Mouse (Mus musculus): Measurements from ENCODE around the gene Gm20388. TPM values are rescaled to one million over a fixed set of nuclear protein-coding genes. Genes with fewer than 3 reads are reported as not detected.
"Not testable (repeated sequence)": the region's sequence is repeated elsewhere in the genome, so short reads cannot be mapped to it uniquely, and the experiment has no call there.

Gm20388 gene
- total RNA-seq, 1 experiment from 2014 or later: 35.7 TPM

GRCm38 (mm10) chr8:122616181-122616905, 2705.7 kb downstream of the Gm20388 start:
- ATAC-seq (replicated peaks; ENCODE audit: low read depth, poor library complexity, severe bottlenecking): no peak

GRCm38 (mm10) chr8:122617947-122618546, 2707.4 kb downstream of the Gm20388 start:
- peak; percentile 70 for ATAC-seq (replicated peaks; ENCODE audit: low read depth, poor library complexity, severe bottlenecking)

DNA sequence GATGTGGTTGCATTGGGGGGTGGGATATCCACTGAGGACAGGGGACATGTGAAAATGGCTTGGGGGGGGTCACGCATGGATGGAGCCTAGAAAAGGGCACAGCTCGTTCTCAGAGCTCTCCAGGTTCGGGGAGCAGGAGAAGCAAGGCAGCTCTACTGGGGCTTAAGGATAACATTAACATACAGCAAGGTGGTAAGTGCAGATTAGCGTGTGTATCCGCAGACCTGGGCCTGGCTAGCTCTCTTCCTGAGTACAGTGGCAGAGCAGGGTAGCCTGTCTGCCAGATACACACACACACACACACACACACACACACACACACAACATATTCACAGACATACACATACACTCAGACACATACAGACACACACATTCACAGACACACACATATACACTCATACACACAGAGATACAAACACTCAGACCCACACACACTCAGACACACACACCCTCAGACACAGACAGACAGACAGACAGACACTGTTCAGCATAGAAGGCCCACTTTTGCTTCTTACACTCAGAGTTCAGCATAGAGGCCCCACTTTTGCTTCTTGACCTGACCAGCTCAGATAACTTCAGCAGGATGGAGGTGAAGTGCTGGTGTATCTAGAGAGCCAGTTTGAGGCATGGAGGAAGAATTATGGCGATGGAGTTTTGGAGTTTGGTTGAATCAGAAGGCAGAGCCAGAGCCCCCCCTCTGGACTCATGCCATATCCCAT, 2708.2 kb downstream of the Gm20388 start:
- no peak for ATAC-seq (replicated peaks; ENCODE audit: low read depth, poor library complexity, severe bottlenecking)

DNA sequence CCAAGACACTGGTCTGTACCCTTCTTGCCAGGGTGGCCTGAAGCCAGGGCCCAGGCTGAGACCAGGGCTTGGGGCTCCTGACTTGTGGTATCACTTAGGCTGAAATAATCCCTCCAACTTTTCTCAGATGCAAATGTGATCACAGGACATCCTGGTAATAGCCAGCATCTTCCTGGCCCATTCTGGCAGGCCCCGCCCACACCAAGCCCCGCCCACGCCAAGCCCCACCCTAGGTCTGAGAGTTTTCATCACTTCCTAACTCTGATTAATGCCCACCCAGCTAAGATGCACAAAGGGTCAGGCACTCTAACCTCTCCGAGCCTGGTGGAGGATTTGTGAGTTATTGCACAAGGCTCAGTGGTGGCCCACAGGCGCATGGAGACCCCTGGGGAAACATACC, 2709.8 kb downstream of the Gm20388 start:
- no peak for ATAC-seq (replicated peaks; ENCODE audit: low read depth, poor library complexity, severe bottlenecking)

DNA sequence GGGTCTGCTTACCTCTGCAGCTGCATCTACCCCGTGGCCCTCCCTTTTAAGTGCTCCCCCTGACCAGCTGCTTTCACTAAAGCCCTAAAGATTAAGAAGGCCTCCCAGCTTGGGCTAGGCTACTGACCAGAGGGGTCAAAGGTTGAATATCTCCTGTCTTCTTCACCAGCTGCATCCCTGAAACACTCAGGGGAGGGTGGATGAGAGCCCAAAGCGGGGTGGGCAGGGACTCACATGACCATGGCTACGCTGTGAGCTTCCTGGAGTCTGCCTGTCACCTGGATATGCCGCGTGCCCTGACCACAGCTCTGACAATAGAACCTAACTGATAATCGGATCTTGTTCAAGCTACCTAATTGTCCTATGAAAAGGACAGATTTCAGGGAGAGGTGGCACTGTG, 2712.1 kb downstream of the Gm20388 start, which contains the start of gene Pabpn1l:
Gene Pabpn1l, minus strand, starts transcription at position 13 of the 400 bp plus-strand sequence.
- ATAC-seq (replicated peaks; ENCODE audit: low read depth, poor library complexity, severe bottlenecking): no peak

- no peak for ATAC-seq (replicated peaks; ENCODE audit: low read depth, poor library complexity, severe bottlenecking)
Observed at GRCm38 (mm10) chr8:122623844-122624642, 2713.4 kb downstream of the Gm20388 start.

- no peak for ATAC-seq (replicated peaks; ENCODE audit: low read depth, poor library complexity, severe bottlenecking)
Observed at GRCm38 (mm10) chr8:122624653-122625052, 2714.0 kb downstream of the Gm20388 start.

DNA sequence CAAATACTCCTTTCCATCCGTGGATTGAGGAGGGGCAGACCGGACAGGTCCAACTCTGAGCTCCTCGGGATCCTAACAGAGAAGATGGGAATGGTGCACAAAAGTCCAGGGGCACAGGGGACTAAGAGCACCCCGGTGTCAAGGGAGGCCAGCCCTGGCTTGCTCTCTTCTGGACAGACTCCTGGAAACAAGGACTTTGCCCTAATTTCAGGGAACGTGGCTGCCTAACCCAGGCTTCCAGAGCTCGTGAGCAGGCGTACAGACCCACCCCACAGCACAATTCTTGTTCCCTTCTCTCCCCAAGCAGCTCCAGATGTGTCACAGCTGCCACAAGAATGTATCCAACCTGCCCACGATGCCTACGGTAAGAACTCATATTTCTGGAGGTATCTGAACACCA, 2715.2 kb downstream of the Gm20388 start:
- no peak for ATAC-seq (replicated peaks; ENCODE audit: low read depth, poor library complexity, severe bottlenecking)

- peak; percentile 21 for ATAC-seq (replicated peaks; ENCODE audit: low read depth, poor library complexity, severe bottlenecking)
Observed at GRCm38 (mm10) chr8:122626896-122627295, 2716.3 kb downstream of the Gm20388 start.

- ATAC-seq (replicated peaks; ENCODE audit: low read depth, poor library complexity, severe bottlenecking): no peak
Observed at GRCm38 (mm10) chr8:122629388-122629787, 2718.7 kb downstream of the Gm20388 start.

GRCm38 (mm10) chr8:122630696-122631095, 2720.1 kb downstream of the Gm20388 start:
- ATAC-seq (replicated peaks; ENCODE audit: low read depth, poor library complexity, severe bottlenecking): no peak

DNA sequence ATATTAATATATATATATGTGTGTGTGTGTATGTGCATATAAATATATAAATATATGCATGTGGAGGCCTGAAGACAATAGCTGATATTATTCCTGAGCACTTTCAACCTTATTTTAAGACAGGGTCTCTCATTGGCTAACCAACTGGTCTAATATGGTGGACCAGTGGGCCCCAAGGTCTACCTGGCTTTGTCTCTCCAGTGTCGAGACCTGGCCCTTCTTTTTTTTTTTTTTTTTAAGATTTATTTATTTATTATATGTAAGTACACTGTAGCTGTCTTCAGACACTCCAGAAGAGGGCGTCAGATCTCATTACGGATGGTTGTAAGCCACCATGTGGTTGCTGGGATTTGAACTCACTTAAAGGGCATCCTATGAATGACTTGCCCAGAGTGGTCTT, 2721.5 kb downstream of the Gm20388 start:
- ATAC-seq (replicated peaks; ENCODE audit: low read depth, poor library complexity, severe bottlenecking): not testable (repeated sequence)

- no peak for ATAC-seq (replicated peaks; ENCODE audit: low read depth, poor library complexity, severe bottlenecking)
Observed at GRCm38 (mm10) chr8:122633205-122633604, 2722.6 kb downstream of the Gm20388 start.

DNA sequence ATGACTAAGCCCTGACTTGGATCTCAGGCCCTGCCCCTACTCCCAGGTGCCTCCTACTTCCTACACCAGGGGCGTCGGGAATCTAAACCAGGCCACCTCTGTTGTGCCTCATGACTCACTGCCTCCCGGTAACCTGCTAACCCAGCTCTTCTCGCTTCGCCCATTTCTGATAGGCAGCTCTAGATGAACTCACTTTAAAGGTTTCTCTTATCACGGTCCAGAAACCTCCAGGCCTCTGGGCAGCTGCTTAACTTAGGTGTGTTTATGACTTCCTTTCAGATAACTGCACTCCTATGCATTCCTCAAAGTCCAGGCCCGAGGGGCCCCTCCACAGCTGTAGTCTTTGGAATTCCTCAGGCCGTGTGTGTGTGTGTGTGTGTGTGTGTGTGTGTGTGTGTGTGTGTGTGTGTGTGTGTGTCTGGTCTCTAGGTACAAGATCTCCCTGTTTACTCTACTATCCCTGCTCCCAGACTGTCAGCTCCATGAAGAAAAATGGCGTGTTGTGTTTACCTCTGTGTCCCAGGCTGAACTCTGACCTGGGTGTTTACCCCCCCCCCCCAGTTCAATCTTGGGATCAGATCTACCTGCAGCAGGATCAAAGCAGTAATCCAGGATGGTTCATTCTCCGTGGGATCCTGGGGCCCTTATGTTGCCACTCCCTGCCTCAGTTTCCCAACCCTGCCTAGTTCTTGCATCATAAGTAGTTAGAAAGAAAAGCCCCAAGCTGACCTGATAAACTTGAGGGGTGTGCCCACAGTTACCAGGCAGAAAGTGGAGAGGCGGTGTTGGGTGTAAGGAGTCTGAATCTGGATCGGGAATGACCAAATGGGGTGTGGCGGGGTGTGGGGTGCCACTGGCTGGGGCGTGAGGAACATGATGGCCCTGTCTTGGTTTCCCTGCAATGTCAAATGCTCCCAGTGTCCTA, 2725.5 kb downstream of the Gm20388 start:
- peak; percentile 20; the same call in 1 of the 2 replicates for ATAC-seq (replicated peaks; ENCODE audit: low read depth, poor library complexity, severe bottlenecking)

DNA sequence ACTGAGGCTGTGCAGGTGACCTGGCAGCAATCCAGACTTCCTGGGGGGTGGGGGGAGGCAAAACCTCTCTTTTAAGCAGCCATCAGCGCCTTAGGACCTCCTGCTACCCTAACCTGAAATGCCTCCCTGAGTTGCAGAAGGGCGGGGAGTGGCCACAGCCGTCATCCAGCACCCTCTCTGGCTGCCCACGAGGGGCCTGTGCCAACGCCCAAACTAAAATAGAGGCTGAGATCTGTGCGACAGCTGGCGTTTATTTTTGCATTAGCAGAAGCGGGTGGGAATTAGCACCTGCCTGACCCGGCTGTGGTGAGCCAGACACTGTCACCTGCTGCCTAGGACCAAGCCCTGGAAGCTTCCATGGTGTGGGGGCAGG, 2726.1 kb downstream of the Gm20388 start:
- no peak for ATAC-seq (replicated peaks; ENCODE audit: low read depth, poor library complexity, severe bottlenecking)

- no peak for ATAC-seq (replicated peaks; ENCODE audit: low read depth, poor library complexity, severe bottlenecking)
Observed at GRCm38 (mm10) chr8:122637230-122637629, 2726.6 kb downstream of the Gm20388 start.

DNA sequence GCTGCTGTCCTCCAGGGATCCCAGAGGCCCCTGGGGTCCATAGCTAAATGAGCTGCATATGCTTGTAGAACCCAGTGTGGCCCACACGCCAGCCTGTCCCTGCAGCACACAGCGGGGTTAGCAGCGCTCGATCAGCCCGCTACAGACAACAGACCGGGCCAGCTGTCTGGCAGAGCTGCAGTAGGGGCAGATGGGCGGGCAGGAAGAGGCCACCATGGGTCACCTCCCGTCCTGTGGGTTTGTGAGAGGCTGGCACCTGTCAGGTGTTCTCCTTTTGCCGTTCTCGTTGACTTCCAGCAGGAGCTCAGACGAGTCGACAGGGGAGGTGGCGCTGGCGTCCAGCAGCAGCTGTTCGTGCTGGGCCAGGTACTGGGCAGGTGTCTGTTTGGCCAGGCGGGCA, 2728.0 kb downstream of the Gm20388 start:
- ATAC-seq (replicated peaks; ENCODE audit: low read depth, poor library complexity, severe bottlenecking): no peak

DNA sequence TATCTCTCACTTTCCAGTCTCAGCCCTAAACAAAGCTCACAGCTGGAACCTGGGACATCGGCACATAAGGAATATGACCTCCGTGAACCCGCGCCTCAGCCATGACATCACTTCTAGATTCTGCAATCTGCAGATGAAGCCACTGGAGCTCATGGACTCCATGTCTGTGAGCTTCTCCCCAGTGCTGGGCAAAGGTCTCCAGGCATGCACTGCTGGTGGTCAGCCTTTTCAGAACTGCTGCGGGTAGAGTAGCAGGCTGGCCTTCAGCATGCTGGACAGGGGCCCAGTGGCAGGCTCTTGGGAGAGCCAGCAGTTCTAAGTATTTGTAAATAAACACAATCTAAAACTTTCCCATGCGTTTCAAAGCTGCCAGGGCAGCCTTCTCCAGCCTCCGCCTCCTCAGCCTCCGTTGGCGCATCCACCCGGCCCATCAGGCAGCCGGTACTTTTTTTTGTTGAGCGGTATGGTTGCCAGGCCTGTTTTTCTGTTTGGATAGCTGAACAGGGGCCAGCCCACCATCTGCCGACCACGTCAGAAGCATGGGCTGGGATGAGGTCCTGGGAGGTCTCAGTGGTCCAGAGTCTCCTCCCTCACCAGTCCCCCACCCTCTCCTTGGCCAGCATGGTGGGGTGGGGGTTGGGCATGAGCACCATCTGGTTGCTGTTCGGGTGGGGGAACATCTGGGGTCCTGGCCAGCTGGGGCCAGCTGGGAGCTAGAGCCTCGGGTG, 2729.0 kb downstream of the Gm20388 start:
- no peak for ATAC-seq (replicated peaks; ENCODE audit: low read depth, poor library complexity, severe bottlenecking)

DNA sequence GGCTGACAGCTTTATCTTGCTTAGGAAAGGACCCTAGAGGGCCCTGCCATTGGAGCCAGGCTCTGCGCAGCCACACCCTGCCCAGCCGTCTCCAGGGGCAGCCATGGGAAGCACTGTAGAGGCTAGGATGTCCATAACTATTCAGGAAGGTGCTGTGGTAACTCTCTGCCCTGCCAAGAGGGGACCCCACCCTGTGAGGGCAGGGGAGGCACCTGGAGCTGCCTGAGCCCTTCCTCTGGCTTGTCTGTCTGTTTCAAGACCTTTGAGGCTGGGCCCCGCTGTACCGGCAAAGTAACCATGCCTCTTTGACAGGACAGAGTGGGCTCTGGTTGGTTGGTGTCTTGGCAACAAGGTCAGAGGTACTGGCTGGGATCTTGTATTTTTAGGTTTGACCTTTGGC, 2730.2 kb downstream of the Gm20388 start:
- no peak for ATAC-seq (replicated peaks; ENCODE audit: low read depth, poor library complexity, severe bottlenecking)

Data from common myeloid progenitor, adult 5-6 weeks (primary cell).